Mouse (Mus musculus): ENCODE results near the gene Hrct1. TPM values are rescaled to one million over a fixed set of nuclear protein-coding genes. Genes with fewer than 3 reads are reported as not detected.

Hrct1 gene
- total RNA-seq, 2 experiments from 2014 or later, result 0.52 to 1.5 TPM

- no peak for DNase-seq (ENCODE audit: low spot score in 2 of 2)
Measured at GRCm38 (mm10) chr4:43770909-43771308, 43.9 kb downstream of the Hrct1 start, which contains the start of gene Olfr159. Gene Olfr159 (minus strand): TSS chr4:43771009.

GRCm38 (mm10) chr4:43771626-43772025 lies 44.6 kb downstream of the Hrct1 start:
- no peak for DNase-seq (ENCODE audit: low spot score in 2 of 2)

- DNase-seq (ENCODE audit: low spot score in 2 of 2), result no peak
Measured at GRCm38 (mm10) chr4:43772304-43772703, 45.3 kb downstream of the Hrct1 start.

Other genes with a start within 250 kb of the Hrct1 start
- not detected for gene Sit1, start 243.5 kb upstream of the Hrct1 start, total RNA-seq (2021)
- 10 to 100 TPM; 26.0 to 28.3 TPM for gene Ccdc107, start 234.3 kb upstream of the Hrct1 start, total RNA-seq (2021)
- 1 to 10 TPM in 1 of 2 experiments, under 1 TPM in 1; 0.74 to 1.2 TPM for gene Arhgef39, start 227.5 kb upstream of the Hrct1 start, total RNA-seq (2021)
- not detected for gene Car9, start 220.2 kb upstream of the Hrct1 start, total RNA-seq (2021)
- gene Tpm2, start 203.4 kb upstream of the Hrct1 start, total RNA-seq (2021), result 1 to 10 TPM; 6.2 to 8.1 TPM
- gene Creb3, start 164.9 kb upstream of the Hrct1 start, total RNA-seq (2021), result 10 to 100 TPM; 74.0 TPM
- gene Tln1, start 164.5 kb upstream of the Hrct1 start, total RNA-seq (2021), result 10 to 100 TPM; 46.0 to 52.1 TPM
- 10 to 100 TPM; 44.5 to 55.8 TPM for gene Rgp1, start 148.5 kb upstream of the Hrct1 start, total RNA-seq (2021)
- gene Gba2, start 148.3 kb upstream of the Hrct1 start, total RNA-seq (2021), result 10 to 100 TPM; 56.1 to 60.6 TPM
- gene Msmp, start 142.7 kb upstream of the Hrct1 start, total RNA-seq (2021), result not detected
- gene Npr2, start 95.3 kb upstream of the Hrct1 start, total RNA-seq (2021), result 10 to 100 TPM; 46.9 to 50.0 TPM
- 1 to 10 TPM in 1 of 2 experiments, under 1 TPM in 1; 0.98 to 2.3 TPM for gene Spag8, start 73.6 kb upstream of the Hrct1 start, total RNA-seq (2021)
- gene Hint2, start 70.7 kb upstream of the Hrct1 start, total RNA-seq (2021), result 10 to 100 TPM; 33.1 to 37.8 TPM
- gene Tmem8b, start 58.2 kb upstream of the Hrct1 start, total RNA-seq (2021), result 10 to 100 TPM; 55.8 to 57.6 TPM
- gene Fam221b, start 58.0 kb upstream of the Hrct1 start, total RNA-seq (2021), result 1 to 10 TPM; 1.2 TPM
- gene Olfr70, start 26.4 kb upstream of the Hrct1 start, total RNA-seq (2021), result not detected
- gene Olfr71, start 16.9 kb upstream of the Hrct1 start, total RNA-seq (2021), result not detected
- gene Spaar, start 2.8 kb downstream of the Hrct1 start, total RNA-seq (2021), result under 1 TPM; 0.38 to 0.53 TPM
- gene Olfr159, start 43.8 kb downstream of the Hrct1 start, total RNA-seq (2021), result not detected
- not detected for gene Olfr156, start 96.7 kb downstream of the Hrct1 start, total RNA-seq (2021)
- gene Olfr157, start 113.0 kb downstream of the Hrct1 start, total RNA-seq (2021), result not detected
- gene Olfr155, start 124.4 kb downstream of the Hrct1 start, total RNA-seq (2021), result not detected
- gene Reck, start 148.3 kb downstream of the Hrct1 start, total RNA-seq (2021), result 1 to 10 TPM; 5.9 to 6.5 TPM
- gene Glipr2, start 230.2 kb downstream of the Hrct1 start, total RNA-seq (2021), result 1 to 10 TPM; 1.6 to 1.7 TPM

Measured in layer of hippocampus, postnatal 14 days (tissue).